Mouse (Mus musculus): ENCODE measurements at regions not wholly inside any gene's neighbourhood (a gene's known extent, or its start where the extent isn't known, plus 50 kb on each side); places are given as distances from the start of the nearest gene placed in this dataset.

GRCm38 (mm10) chr10:117551234-117552048 lies 77.9 kb upstream of the Cpm start:
- TF ChIP-seq CTCF (conservative IDR thresholded peaks at IDR 0.05; ENCODE audit: insufficient read depth, insufficient read length, low read depth, low read length), result no peak
- TF ChIP-seq POLR2A (IDR thresholded peaks at IDR 0.05; ENCODE audit: low read depth, low read length), result no peak

Data from kidney, adult 2 months (tissue).